Mouse (Mus musculus) inflammation-experienced regulatory T-cells, adult 6 months (primary cell): ENCODE measurements around the gene Nek4. TPM values are rescaled to one million over a fixed set of nuclear protein-coding genes. Genes with fewer than 3 reads are reported as not detected.
A peak's percentile ranks its signal among the peaks of the same experiment; 100 is the strongest.

Experiments
- ATAC-seq: one replicate; pipeline ENCODE4 v1.8.0; 2017
- polyA plus RNA-seq, 3 experiments: library from polyadenylated mRNA; unstranded; fragments of 100-300 nt; shearing (Covaris generic); gene quantifications; one replicate each; pipeline ENCODE4 v1.2.1; 2017

Nek4 gene
- polyA plus RNA-seq, 3 experiments from 2014 or later: 3.9 to 6.2 (median 5.1) TPM

DNA sequence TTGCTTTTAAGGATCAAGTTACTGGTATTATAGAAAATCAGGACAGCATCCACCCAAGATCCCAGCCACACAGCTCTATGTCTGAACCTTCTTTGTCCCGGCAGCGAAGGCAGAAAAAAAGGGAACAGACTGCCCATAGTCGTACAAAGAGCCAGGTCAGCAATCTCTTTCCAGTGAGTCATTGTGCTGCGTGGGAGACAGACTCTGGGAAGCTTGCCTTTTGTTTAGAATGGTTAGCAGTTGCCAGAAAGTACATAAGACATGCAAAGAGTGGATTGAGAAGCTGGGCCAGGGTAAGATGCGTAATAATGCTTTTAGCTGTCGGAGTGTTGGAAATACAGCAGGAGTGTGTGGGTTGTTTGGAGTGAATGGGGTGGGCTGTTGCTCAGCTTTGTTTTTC lies 23.0 kb downstream of the Nek4 start:
- no peak for ATAC-seq

DNA sequence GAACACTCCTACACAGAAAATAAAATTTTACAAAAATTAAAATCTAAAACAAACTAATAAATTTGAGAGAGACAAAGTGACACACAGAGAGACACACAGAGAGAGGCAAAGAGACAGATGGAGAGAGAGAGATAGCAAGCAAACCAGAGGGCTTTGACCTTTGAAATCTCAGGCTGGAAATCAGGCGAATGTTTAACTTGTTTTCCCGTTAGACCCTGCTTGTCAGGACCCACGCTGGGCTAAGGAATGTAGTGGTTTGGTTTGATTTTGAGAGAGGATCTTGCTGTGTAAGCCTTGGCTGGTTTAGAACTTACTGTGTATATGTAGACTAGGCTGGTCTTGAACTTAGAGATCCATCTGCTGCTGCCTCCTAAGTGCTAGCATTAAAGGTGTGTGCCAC lies 25.0 kb downstream of the Nek4 start:
- no peak for ATAC-seq

DNA sequence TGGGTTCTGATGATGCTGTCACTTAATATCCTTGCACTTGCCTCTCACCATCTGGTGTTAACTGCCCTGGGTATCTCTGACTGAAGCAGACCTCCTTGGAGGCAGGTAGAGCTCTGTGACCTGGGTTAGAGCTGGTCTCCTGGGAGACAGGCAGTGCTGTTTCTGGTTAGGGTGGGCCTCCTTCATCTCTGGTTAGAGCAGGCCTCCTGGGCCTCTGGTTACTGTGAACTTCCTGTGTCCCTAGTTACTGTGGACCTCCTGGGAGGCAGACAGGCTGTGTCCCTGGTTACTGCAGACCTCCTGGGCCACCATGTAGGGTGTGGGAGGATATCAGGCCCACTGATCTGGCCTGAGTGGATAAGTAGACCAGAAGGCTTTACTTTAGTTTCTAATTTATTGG lies 45.2 kb downstream of the Nek4 start:
- ATAC-seq: no peak

DNA sequence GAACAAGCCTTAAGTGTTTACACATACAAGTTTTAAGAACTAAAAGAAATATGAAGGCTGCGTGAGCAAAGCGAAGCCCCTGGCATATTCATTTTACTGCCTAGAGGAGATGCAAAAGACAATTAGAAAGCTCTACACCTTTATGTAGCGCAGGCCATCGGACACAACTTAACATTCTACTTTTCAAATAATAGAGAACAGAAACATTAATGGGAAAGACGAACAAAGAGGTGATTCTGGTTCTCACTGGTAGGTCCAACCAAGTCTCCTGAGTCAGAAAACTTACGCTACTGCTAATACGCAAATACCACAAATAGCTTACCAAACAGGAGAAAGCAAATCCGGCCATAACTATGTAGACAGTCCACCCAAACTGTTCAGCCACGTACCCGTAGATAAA lies 49.2 kb downstream of the Nek4 start:
- ATAC-seq: no peak

DNA sequence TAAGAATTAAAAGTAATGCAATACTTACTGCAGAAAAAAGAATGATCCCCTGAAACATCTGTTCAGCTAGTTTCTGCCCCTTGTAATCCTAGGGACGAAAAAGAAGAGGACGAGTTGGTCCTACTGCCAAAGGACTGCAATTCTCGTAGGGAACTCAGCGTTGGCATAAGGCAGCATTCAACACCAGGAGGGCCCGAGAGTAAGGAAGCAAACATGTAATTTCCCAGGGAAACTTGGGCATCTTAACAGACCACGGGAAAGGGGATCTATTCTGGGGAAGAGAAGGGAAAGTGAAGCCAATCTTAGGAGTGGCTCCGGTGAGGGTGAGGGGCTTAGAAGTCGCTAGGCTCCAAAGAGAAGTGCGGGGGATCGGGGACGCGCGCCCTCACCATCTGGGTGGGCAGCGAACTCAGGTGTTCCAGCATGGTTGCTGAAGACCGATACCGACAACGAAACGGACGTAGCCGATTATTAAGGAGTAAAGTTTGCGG lies 49.7 kb downstream of the Nek4 start:
- ATAC-seq: no peak

- peak; percentile 90 for ATAC-seq
Observed at GRCm38 (mm10) chr14:31001307-31002205, 50.4 kb downstream of the Nek4 start, which contains the start of the genes Glt8d1 and Spcs1. Gene Glt8d1, plus strand, starts transcription at chr14:31001400. Gene Spcs1, minus strand, starts transcription at chr14:31001672.

GRCm38 (mm10) chr14:31004527-31004926 lies 53.4 kb downstream of the Nek4 start:
- ATAC-seq: no peak

DNA sequence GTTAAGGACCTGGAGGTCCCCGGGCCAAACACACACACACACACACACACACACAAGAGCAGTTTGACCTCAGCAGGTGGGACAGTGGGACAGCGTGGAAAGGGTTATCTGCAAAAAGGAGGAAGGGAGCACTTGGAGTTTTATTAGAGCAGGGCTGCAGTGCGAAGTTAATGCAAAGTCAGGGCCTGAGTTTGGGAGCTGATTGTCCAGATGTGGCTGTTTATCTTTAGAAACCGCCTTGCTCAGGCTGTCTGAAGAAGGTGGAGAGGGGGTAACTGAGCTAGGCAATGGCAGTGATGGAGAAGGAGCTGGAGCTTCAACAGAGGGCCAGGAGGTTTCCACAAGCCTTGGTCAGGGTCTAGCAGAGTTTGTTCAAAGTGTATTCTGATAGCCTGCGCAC lies 55.6 kb downstream of the Nek4 start:
- no peak for ATAC-seq

- ATAC-seq: no peak
Observed at GRCm38 (mm10) chr14:31011588-31011987, 60.4 kb downstream of the Nek4 start.

DNA sequence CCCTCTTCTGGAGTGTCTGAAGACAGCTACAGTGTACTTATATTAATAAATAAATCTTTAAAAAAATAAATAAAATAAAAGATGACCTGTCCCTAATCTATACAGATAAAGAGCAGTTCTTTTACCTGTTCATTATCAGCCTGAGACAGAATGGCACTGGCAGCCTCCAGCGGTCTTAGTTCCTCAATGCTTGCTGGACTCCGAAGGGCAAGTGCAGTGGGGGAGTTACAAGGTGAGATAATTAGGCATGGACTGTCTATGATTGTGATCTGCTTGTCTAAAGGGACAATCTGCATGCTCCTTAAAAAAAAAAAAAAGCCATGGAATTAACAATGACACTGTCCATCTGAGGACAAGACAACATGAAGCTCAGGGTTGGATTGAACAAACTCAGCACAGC lies 62.8 kb downstream of the Nek4 start:
- no peak for ATAC-seq

DNA sequence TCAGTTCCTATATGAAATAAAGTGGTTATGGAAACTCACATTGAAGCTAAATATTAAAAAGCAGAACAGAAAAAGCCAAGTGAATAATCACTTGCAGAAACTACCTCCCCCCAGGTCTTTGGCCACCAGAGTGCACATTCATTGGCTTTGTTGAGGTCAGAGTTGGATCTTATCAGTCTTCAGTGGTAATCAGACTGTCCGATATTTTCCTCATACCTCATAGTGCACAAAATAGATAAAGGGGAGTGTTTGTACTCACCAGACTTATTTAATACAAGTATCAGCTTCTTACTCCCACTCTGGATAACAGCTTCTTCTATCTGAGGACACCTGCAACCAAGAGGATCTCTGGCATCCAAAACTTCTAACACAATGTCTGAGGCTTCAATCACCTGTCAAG lies 64.9 kb downstream of the Nek4 start:
- no peak for ATAC-seq

DNA sequence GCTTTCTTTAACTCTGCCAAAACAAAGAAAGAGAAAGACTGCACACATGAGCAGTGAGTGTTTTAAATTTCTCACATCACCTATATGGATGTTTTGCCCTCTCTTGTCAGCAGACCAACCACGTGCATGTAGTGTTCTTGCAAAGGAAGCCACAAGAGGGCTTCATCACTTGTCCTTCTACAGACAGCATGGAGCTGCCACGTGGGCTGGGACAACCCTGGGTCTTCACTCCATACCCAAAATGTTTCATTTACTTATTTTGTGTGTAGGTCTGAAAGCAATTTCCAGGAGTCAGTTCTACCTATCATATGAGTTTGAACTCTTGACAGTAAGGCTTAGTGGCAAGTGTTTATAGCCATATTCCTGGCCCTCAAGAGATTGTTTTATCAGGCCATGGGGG lies 66.7 kb downstream of the Nek4 start:
- no peak for ATAC-seq

GRCm38 (mm10) chr14:31018860-31019291 lies 67.7 kb downstream of the Nek4 start, which contains the start of the genes Pbrm1 and Gnl3:
Gene Pbrm1, plus strand, starts transcription at chr14:31019138.
Gene Gnl3, minus strand, starts transcription at chr14:31019152.
- ATAC-seq: peak; percentile 69

DNA sequence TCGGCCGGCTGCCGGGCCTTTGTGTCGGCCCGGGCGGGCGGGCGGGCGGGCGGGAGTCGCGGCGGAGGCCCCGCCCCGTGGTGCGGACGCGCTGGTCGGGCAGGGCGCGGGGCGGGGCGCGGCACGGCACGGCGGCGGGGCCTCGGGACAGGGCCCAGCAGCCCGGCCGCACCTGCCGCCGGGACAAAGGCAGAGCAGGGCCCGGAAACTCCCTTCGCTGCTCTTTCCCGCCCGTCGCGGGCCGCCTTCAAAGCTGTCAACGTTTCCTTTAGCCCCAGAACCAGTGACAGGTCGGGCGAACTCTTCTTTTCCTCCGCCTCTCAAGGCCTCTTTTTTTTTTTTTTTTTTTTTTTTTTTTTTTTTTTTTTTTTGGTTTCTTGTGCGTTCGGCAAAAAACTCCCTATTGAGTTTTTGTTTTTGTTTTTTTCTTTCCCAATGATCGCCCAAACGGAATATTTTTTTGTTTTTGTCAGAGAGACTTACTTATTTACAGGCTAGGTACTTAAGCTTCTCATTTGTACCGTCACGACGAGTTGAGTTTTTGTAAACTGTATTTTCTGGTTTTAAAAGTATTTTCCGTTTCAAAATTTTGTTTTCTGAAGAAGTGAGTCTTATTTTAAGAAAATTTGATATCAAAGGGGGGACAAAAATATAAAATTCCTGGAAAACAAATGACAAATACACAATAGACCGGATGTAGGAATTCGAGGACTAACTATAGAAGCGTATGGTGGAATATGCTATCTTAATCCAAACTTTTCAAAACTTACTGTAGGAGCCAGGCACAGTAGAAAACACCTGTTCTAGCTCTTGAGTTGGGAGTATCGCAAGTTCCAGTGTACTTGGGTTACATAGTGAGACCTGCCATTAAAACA lies 68.4 kb downstream of the Nek4 start:
- ATAC-seq: peak; percentile 88

DNA sequence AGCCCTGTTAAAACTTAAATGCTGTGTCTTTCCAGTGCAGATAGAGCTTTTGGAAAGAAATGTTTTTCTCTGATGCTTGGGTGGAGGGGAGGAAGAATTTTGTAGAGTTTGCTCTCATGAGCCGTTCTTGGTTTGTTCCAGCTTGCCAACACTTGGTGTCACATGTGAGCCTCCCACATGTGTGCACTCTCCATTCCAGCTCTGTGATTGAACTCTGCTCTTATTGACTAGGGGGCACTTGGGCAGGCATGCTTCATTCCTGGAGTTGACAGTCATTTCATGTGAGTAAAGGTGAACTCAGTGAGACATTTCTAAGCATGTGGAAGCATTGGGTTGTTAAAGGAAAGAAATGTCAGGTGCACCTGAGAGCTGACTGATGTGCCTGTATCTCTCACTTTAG lies 71.4 kb downstream of the Nek4 start:
- no peak for ATAC-seq

- ATAC-seq: no peak
Observed at GRCm38 (mm10) chr14:31025785-31026184, 74.6 kb downstream of the Nek4 start.

Other genes starting within 250 kb of the Nek4 start
- gene Sfmbt1, start 236.5 kb upstream of the Nek4 start, polyA plus RNA-seq: 1 to 10 TPM; 7.1 to 9.9 (median 9.4) TPM
- 1 to 10 TPM; 6.2 to 7.5 (median 6.6) TPM for gene Tmem110, start 125.8 kb upstream of the Nek4 start, polyA plus RNA-seq
- gene Mustn1, start 72.2 kb upstream of the Nek4 start, polyA plus RNA-seq: 1 to 10 TPM in 2 of 3 experiments, under 1 TPM in 1; 0.49 to 1.3 (median 1.1) TPM
- not detected for gene Itih4, start 64.9 kb upstream of the Nek4 start, polyA plus RNA-seq
- not detected for gene Itih3, start 27.6 kb upstream of the Nek4 start, polyA plus RNA-seq
- gene Itih1, start 8.1 kb upstream of the Nek4 start, polyA plus RNA-seq: not detected
- gene Glt8d1, start 50.0 kb downstream of the Nek4 start, polyA plus RNA-seq: 1 to 10 TPM; 8.6 to 8.8 (median 8.7) TPM
- gene Spcs1, start 50.3 kb downstream of the Nek4 start, polyA plus RNA-seq: 100 to 1,000 TPM; 297 to 353 (median 327) TPM
- gene Pbrm1, start 67.8 kb downstream of the Nek4 start, polyA plus RNA-seq: 10 to 100 TPM; 45.2 to 57.3 (median 54.1) TPM
- gene Gnl3, start 67.8 kb downstream of the Nek4 start, polyA plus RNA-seq: 10 to 100 TPM; 48.2 to 99.0 (median 80.0) TPM
- 10 to 100 TPM; 48.6 to 86.1 (median 85.5) TPM for gene Smim4, start 177.6 kb downstream of the Nek4 start, polyA plus RNA-seq
- gene Nt5dc2, start 179.7 kb downstream of the Nek4 start, polyA plus RNA-seq: not detected
- 1 to 10 TPM; 1.9 to 4.1 (median 2.8) TPM for gene Stab1, start 217.3 kb downstream of the Nek4 start, polyA plus RNA-seq